Mouse (Mus musculus) cerebellum, adult 18-20 months (tissue): Measurements from ENCODE around the gene Il27.

Source experiments
- DNase-seq, 2 experiments: peaks; one replicate each; pipeline ENCODE4 v3.0.0; 2021

The Il27 gene

DNA sequence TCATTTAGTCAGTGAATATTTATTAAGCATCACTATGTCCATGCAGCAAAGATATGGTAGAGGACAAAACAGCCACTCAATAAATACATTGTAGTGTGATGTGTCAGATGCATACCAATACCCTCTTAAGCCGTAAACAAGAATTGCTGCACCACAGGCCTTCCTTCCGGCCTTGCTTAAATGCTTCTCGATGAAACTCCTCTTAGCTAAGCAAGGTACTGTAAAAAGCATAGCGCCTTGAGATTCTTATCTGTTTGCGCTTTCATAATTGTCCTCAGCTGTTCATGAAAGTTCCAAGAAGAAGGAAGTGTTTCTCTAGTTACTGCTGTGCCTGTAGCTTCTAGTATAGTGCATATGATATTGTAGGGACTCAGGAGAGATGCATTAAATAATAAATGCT is 11.9 kb upstream of the Il27 start:
- no peak for DNase-seq

DNA sequence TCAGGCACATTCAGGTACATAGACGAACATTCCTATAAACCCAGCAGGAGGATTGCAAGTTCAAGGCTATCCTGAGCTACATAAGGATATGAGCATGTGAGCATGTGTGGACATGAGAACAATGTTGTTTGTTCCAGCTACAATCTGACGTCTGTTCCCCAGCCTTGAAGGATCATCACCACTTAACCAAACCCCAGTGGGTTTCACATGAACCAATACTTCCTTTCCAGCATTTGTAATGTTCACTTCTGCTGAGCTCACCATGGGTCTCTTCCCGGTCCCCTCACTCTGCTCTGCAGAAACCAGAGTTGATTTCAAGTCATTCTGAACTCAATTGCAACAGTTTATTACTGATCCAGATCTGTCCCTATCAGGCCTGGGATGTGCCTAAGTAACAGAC is 7.9 kb upstream of the Il27 start:
- no peak for DNase-seq

DNA sequence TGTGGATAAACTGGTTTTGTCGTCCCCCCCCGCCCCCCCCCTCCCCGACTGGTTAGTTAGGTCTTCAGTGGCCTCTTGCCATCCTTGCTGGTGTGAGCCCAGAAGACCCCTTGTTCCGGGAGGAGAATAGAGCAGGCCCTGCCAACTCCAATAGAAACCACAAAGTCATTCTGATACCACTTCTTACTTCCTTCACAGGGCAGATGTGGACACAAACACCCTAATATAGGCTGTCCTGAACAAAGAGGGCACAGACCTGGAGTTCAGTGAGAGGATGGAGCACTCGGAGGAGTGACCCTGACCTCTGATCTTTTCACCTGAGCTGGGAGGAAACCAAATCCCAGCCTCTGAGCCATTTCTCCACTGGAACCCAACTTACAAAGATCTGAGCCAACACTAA is 7.2 kb upstream of the Il27 start:
- DNase-seq: no peak

DNA sequence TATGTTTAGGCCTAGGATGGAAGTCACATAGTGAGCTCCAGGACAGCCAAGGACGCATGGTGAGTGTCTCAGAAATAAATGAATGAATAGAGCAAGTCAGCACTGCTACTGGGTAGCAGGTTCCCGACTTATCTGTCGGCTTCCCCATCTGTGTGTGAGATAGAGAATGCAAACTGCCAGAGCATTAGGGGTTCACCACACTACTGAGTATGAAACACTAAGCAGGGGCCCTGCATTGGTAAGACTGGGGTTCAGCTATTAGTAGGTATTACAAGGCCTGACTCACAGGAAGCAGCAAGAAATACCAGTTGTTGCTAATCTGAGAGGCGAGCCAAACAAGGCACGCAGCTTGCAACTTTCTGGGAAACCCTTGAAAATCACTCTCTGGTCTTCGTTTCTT is 4.2 kb upstream of the Il27 start:
- DNase-seq: no peak

DNA sequence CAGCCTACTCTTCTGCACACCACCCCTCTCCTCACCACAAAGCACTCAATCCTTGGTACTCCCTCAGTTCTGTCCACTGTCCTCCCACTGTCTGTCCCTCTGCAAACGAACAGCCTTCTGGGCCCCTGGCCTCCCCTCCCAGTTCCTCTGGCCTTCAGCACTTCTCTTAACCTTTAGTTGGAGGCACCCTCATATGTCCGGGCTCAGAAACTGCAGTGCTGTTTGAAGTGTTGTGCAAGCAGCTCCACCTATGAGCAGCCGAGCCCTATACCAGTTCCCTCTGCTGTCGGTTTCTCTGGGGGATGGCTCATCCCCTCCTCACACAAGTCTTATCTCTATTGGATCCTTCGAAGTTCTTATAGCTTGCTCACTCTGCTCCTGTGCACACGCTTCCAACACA is 1.7 kb upstream of the Il27 start:
- DNase-seq: no peak

DNA sequence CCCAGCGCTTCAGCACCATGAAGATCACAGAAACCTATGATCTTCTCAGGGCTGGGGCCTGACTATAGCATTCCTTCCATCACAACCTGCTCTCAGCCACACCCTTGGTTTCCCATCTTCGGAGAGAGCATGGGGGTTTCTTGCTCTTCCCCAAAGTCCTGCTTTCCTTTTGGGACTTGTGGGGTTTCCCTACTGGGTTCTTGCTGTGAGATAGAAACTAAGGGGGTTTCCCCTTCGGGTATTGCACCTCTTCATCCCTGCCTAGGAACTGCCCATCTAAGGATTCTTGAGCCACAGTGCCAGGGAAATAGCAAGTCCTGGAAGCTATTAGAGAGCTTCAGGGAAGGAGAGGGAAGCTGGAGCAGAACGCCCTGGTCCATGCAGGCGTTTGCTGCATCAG is 1.1 kb upstream of the Il27 start:
- no peak for DNase-seq

DNA sequence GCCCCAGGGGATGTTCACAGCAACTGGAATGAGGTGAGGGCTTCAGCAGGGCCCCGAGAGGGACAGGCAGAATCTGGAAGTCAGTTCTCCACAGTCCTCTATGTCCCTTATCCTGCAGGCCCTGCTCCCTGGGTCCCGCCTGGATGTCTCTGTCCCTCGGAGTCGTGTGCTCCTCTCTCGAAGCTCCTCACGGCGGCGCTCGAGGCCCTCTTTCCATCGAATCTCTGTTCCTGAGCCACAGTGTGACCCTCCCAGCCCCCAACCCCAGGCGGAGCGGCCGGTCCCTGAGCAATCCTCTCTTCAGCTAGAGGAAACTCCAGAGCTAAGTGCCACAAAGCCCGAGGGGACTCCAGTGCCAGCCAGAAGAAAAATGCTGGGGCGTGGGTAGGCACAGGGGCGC is 7.0 kb downstream of the Il27 start:
- no peak for DNase-seq

DNA sequence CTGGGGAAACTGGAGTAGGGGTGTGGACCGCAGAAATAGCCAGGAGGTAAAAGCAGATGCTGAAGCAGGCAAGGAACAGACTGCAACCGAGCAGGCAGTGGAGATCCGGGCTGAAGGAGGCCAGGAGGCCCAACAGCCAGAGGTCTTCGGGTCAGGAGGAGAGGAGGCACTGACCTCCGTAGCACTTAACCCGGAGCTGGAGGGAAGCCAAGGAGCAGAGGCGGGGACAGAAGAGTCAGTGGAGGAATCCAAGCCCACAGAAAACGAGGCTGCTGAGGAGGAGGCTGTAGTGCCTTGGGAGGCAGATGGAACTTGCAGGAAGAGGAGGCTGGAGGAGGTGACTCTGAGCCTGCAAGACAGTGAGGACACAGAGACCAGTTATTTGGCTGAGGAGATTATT is 7.9 kb downstream of the Il27 start:
- no peak for DNase-seq

DNA sequence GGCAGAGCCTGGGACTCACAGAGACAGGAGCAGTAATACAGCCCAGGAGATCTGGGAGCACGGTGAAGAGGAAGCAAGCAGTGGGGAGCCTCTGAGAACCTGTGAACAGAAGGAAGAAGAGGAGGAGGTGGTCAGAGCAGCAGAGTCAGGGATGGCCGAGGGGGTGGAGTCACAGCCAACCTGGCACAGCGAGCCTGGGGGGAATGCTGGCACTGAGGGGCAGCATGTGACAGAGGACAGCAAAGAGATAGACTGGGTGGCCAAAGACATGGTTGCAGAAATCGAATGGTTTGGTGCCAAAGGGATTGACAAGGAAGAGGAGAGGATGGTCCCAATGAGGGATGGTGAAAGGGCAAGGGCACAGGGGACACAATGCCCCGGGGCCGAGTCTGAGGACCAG is 9.0 kb downstream of the Il27 start, which contains the start of gene Cln3:
Gene Cln3 (minus strand): TSS at position 101 of the 400 bp plus-strand sequence.
- no peak for DNase-seq

DNA sequence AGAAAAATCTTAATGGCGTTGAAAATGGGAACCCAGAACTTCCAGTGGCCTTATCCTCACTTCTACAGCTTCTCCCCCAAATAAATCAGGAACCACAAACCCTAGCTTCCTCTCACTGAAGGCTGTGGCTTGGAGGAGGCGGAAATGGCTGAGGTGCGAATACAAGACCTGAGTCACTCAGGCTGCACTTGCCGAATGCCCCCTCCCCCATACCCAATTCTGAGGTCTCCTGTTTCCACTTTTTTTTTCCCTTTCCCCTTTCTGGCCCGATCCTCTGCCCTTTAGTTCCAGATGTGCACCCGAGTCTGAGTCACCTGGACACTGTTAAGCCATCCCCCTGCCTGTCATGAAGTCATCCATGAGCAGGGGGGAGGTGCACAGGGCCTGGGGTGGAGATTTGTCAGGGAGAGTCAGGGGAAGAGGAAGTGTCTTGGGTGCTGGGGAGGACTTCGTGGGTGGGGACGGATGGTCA is 10.2 kb downstream of the Il27 start, which contains the start of gene Apobr:
Gene Apobr (plus strand): TSS at position 437 of the 472 bp plus-strand sequence.
- no peak for DNase-seq

DNA sequence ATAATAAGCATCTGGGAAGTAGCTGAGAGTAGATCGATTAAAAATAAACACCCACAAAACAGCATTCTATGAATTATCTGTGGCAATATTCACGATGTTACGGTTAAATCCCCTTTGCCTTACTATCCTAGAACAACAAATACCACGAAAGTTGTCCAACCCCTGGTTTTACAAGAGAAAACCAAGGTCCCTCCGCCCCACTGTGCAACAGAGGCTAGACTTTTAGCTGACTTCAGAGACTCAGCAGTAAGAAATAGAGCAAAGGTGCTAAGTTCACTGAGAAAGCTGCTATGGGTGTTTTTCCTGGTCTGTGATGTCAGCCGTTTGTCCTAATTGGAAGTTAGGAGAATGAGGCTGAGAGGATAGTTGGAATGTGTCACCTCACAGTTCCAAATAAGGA is 11.0 kb downstream of the Il27 start:
- no peak for DNase-seq

DNA sequence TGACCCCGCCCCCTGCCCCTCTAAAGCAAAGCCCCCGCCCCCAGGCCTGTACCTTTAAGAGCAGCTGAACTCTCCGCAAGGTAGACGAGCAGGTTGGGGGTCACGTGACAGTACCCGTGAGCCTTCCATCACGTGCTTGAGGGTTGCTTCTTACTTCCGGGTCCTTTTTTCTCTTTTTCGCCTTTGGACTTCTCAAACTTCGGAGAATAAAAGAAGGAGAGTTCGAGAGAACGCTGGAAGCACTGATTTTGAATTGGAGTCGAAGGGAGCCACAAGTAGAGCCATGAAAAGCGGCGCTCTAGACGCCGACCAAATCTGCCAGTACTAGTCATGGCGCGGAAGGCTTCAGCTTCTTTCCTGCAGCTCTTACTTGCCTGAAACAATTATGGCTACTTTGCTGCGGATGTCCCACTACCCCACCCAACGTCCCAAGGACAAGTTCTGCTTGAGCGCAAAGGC is 11.5 kb downstream of the Il27 start:
- peak; percentile 85 to 92 for DNase-seq

DNA sequence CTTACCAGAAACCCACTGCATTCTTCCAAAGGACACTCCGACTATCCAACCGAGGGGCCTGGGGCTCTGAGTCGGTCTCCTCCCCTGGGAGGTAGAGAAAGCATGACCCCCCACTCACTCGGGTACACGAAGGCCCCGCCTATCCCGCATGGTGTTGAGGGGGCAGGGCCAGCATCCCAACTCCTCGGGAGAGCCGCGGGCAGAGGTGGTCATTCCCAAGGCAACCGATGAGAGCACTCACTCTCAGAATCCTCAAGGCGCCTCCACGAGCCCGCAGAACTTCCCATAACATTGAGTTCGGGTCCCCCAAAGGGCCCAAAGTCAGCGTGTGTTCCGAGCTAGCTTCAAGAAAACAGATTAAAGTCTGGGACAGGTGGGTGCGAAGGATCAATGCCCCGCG is 12.0 kb downstream of the Il27 start:
- DNase-seq: peak; percentile 49 to 50

DNA sequence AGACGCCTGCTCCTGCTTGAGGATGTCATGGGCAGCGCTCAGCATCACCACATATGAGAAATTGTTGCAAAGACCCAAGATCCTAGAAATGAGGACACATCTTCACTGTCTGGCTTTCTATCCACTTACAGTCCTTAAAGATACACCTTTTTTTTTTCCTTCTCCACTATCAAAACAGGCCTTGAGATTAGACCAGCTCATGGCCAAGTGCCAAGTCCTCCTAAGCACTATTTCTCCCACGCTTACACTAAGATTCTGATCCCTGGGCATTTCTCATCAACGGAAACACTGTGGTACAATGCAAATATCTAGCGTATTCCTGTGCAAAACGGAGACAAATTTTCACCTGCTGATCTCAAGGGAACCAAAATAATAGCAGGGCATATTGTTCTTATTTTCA is 13.1 kb downstream of the Il27 start:
- DNase-seq: no peak

DNA sequence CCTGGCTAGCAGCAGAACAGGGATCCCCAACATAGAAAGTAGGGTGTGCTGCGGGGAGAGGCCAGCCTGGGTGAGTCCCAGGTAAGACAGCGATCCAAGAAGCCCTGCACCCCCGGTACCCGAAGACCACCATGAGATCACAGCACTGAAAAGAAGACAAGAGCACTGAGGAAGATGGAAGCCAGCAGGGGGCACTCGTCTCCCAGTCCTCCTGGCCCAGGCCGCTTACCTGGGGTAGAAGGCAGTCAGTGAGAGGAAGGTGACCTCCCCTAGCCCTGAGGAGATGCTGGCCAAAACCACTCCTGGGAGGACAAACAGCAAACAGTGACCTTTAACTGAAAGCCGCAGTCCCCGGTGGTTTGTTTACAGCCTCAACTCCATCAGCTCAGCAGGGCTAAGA is 15.6 kb downstream of the Il27 start:
- peak; percentile 32 to 53 for DNase-seq

DNA sequence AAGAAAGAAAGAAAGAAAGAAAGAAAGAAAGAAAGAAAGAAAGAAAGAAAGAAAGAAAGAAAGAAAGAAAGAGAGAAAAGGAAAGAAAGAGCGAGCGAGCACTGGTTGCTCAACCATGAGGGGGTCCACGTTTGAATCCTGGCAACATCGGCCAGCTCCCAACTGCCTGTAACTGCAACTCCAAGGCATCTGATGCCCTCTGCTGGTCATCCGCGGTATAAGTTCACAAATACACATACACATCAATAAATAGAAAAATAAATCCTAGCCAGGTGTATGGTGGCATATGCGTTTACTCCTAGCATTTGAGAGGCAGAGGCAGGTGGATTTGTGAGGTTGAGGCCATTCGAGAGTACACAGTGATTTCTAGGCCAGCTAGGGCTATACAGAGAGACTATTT is 17.8 kb downstream of the Il27 start:
- peak in 1 of 2 experiments; percentile 28 for DNase-seq

DNA sequence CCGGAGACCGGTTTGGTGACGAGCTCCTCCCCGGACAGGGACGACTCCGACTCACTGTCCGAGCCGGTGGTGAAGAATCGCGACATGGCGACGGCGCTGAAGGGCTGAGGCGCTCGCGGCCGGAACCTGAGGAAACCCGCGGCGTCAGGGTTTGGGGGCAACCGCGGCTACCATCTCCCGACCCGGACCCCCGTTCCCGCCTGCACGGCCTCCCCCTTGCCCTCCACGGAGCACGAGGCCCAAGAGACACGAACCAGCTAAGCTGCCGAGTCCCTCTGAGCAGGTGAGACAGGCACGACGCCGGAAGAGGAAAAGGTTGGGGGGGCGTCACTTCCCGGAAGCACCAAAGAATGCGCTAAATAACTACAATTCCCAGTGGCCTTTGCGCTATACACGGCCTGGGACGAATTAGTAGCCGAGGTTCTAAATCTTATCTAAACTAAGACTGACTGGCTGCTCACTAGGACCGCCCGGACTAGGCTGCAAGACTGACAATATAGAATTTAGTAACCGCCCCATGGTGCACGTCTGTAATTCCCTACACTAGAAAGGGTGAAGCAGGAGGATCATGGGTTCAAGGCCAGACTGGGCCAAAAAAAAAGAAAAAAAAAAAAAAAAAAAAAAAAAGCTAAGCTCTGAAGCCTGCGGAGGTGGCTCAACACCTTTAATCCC is 28.5 kb downstream of the Il27 start, which contains the start of gene Eif3c:
Gene Eif3c (minus strand): TSS at position 318 of the 672 bp plus-strand sequence.
- DNase-seq: peak; percentile 86 to 92

DNA sequence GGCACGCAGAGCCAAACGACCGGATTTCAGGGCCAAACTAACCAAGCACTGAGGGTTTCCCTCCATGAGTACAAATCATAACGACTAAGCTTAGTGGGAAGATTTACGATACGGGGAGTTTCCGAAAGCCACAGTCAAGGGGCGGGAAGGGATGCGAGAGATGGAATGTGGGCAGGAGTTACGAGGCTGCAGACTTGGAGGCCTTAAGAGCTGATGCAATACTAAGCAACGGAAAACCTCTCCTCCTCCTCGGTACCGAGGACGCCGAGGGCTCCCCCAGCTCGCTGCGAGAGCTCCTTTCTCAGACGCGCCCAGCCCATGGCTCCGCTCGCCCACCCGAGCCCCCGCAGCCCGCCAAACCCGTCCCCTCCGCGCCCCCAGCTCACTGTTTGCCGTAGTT is 29.0 kb downstream of the Il27 start:
- DNase-seq: no peak

DNA sequence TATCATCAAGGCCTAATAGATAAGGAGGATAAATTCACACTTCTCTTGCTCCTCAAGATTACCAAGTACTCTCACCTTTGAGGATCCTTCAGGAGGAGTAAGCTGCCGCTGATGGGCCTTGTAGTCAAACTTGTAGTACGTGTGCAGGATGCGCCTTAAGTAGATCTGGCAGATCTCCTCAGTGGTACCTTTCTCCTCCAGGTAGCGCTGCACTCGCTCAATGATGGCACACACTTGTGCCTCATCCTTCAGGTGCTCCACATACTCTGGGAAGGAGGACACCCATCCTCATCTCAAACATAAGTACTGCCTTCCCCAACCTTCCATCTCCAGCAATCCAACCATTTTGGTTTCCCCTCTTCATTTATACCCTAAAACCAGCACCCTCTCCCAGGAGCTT is 38.1 kb downstream of the Il27 start:
- DNase-seq: no peak

DNA sequence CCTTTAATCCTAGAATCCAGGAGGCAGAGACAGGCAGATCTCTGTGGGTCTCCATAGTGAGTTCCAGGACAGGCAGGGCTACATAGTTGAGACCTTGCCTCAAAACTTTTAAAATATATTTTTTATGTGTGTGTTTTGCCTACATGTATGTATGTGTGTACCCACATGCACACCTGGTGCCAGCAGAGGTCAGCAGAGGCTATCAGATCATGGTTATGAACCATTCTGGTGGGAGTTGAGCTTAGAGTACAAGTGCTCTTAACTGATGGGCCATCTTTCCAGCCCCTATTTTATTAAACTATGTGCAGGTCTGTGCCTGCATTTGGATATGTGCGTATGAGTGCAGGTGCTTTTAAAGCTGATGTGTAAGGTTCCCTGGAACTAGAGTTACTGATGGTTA is 39.9 kb downstream of the Il27 start:
- no peak for DNase-seq

DNA sequence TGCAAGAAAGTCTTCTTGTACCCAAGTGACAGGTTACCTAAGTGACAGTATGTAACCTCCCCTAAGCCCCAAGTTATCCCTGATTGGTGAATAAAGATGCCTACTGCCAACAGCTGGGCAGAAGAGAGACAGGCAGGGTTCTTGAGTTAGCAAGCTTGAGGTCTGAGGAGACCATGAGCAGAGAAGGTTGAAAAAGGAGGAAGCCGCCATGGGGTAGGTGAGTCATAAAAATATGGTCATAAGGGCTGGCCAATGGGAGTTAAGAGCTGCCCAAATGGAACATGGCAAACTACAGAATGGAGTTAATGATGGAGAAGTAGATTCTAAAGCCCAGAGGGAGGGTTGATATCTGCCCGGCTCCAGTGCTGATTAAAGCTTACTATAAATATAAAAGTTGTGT is 49.1 kb downstream of the Il27 start:
- DNase-seq: no peak

DNA sequence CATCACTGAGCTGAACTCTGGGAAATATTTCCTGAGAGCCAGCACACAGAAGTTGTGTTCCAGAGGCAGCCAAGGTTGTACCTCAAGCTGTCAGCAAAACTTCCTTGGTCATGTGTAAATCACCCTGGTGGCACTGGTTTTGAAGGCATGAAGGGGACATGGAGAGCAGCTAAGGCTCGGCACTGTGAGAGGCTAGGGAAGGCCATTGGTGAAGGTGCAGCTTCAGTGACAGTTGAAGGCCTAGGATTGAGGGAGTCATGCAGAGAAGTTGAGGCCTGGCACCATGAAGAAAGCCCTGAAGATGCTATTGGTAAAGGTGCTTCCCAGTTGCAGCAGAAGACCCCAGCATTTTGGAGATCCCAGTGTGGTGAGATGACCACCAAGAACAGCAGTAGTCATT is 53.1 kb downstream of the Il27 start:
- DNase-seq: no peak
